Mouse (Mus musculus): ENCODE data around the gene Cst13. TPM values are rescaled to one million over a fixed set of nuclear protein-coding genes. Genes with fewer than 3 reads are reported as not detected.
"Not testable (repeated sequence)": the region's sequence is repeated elsewhere in the genome, so short reads cannot be mapped to it uniquely, and the experiment has no call there.

The Cst13 gene
- total RNA-seq (2015; ENCODE audit: low replicate concordance) = not detected in 2 replicates
- total RNA-seq (2017; ENCODE audit: low replicate concordance) = not detected in 2 replicates

DNA sequence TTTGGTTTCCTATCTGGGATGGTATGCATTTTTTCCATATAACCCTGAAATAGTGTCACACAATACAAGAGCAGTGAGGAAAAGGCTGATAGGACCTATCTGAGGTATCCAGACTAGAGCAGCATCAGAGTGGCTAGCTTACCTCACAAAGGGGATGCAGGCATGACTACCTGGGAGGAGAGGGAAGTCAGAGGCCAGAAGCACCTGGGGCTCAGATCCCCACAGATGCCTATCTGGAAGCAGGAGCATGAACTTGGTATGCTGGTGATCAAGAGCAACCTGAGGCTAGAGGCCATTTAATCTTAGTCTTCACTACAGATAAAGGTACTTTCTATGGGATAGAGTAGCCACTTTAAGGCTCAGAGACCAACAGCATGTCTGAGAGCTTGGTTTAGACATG, at the start of gene Cst13:
Gene Cst13, plus strand, starts transcription at position 173 of the 400 bp plus-strand sequence.
- ATAC-seq (replicated peaks; ENCODE audit: low FRiP score, poor library complexity, severe bottlenecking) = no peak

DNA sequence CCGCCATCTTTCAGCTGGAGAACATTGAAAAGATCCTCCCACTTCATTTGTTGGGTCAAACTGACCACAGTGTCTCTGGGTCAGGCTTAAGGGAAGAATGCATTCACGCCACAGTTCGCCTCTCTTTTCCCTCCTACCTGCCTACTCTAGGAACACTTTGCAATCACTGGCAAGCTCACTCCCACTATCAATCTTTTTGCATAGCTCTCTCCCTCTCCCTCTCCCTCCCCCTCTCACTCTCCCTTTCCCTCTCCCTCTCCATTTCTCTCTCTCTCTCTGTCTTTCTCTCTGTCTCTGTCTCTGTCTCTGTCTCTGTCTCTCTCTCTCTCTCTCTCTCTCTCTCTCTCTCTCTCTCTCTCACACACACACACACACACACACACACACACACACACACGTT, 48.5 kb upstream of the Cst13 start, which contains the start of gene Cst11:
Gene Cst11, minus strand, starts transcription at position 101 of the 400 bp plus-strand sequence.
- ATAC-seq (replicated peaks; ENCODE audit: low FRiP score, poor library complexity, severe bottlenecking) = not testable (repeated sequence)

DNA sequence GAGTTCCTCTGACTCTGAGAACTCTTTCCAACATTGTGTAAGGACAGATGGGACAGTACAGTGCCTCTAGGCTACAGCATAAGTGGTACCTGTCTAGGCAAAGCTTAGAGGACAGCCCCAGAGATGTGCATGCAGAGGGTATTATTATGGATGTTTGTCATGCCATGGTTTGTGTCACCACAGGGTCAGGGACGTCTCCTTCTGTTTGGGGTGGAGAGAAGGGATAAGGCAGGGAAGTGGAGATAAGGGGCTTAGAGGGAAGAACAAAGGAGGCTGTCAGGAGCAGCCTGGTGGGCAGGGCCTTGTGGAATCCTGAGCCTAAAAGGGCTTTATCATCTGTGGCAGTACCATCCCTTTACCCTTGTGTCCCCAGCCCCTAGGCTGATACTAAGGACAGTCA, 38.2 kb upstream of the Cst13 start, which contains the start of gene 8030411F24Rik:
Gene 8030411F24Rik, plus strand, starts transcription at position 301 of the 400 bp plus-strand sequence.
- ATAC-seq (replicated peaks; ENCODE audit: low FRiP score, poor library complexity, severe bottlenecking) = no peak

DNA sequence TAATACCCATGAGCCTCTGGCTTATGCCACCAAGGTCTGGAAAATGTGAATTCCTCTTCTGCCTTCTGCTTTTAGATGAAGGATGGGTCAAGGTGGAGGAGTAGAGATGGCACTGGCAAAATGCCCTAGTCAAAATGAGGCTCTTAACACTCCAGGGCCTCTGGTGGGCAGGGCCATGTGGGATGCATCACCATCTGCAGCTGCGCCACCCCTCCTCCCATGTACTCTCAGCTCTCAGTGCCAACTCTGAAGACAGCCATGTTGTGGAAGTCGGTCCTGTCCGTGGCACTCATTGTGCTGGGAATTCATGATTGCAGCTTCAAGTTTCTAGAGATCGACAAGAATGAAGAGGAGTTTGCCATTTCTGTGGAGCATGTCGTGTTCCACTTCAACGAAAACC, 30.7 kb upstream of the Cst13 start, which contains the start of gene Cst12:
Gene Cst12, plus strand, starts transcription at position 220 of the 400 bp plus-strand sequence.
- no peak for ATAC-seq (replicated peaks; ENCODE audit: low FRiP score, poor library complexity, severe bottlenecking)

DNA sequence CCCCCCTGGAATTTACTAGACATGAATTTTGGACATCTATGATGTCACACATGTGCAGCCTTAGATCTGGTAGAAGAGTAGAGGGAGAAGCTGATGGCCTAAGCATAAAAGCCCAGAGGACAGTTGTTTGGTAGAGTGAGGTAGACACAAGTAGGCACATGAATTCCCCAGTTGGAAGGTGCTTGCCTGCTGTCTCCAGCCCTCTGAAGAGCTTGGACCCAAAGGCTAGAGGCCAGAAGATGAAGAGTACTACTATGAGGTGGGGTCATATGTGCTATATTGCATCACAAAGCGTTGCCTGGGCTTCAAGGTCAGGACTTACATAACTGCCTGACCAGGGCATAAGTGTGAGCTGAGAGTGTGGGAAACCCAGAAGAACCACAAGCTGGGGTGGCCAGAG, 21.4 kb upstream of the Cst13 start, which contains the start of gene Cst8:
Gene Cst8, plus strand, starts transcription at position 301 of the 400 bp plus-strand sequence.
- ATAC-seq (replicated peaks; ENCODE audit: low FRiP score, poor library complexity, severe bottlenecking) = no peak

DNA sequence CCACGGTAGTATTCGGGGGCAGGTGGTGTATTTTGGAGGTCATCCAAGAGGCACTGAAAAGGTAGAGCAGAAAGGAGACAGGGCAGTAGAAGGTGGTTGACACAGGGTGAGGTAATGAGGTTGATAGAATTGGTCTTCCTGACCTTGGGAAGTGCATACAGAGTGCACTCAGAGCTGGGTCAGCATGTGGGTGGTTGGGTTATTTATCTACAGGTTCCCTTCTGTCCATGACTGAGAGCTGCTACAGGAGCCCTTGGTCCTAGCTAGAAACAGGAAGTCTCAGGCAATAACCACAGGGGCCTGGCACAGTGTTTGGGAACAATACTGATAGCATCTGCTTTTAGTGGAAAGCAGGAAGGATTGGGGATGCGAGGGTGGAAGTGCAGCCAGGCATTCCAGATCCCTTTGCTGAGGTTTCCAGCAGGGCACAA, 18.4 kb upstream of the Cst13 start:
- no peak for ATAC-seq (replicated peaks; ENCODE audit: low FRiP score, poor library complexity, severe bottlenecking)

DNA sequence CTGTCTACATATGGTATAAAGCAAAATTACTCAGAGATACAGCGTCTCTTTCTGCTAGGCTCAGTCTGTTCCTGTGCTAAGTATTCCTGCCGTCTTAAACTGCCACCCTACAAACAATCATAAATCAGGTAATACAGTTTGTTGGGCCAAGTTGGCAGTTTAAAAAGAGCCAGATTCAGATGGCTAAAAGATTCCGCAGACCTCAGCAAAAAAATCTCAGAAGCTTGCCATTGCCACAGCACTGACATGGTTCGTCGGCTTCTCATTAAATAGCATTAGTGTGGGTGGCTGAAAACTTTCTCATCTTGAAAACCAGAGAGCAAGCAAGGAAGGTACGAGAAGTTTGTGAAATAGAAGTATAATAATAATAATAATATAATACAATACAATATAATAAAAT, 13.2 kb upstream of the Cst13 start:
- ATAC-seq (replicated peaks; ENCODE audit: low FRiP score, poor library complexity, severe bottlenecking) = no peak

DNA sequence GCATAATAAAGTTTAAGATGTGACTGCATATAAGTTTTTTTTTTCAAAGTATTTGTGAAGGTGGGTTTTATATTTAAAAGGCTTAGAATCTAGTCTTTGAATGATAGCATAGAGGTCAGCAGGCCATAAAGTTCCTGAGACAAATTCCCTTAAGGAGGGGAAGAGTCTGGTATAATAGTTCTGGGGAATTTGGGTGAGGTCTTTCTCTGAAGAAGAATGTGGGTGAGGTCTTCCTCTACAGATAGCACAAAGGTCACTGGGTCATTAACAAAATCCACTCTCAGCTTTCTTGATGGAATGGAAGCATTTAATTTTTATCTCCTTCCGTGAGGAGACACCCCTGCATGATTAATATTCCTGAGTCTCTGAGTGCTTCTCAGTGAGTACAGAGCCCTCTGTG, 6.1 kb downstream of the Cst13 start:
- no peak for ATAC-seq (replicated peaks; ENCODE audit: low FRiP score, poor library complexity, severe bottlenecking)

DNA sequence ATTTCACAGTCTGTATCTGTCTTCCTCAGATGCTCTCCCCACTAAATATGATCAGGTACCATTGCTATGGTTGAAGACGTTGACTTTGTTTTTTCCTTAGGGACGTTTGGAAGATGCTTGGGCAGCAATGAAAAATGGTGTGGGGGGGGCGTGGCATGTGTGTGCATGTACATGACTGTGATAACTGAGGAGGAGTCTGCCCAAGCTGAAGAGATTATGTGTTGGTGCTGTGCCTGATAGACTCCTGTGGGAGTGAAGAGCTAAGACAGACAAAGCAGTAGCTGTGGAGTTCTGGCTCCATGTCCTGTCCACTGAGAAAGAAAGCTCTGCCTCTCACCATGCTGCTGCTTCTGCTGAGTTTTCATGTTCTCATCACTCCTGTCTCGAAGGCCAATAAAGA, 15.0 kb downstream of the Cst13 start, which contains the start of gene Cst9:
Gene Cst9, plus strand, starts transcription at position 236 of the 400 bp plus-strand sequence.
- ATAC-seq (replicated peaks; ENCODE audit: low FRiP score, poor library complexity, severe bottlenecking) = no peak

DNA sequence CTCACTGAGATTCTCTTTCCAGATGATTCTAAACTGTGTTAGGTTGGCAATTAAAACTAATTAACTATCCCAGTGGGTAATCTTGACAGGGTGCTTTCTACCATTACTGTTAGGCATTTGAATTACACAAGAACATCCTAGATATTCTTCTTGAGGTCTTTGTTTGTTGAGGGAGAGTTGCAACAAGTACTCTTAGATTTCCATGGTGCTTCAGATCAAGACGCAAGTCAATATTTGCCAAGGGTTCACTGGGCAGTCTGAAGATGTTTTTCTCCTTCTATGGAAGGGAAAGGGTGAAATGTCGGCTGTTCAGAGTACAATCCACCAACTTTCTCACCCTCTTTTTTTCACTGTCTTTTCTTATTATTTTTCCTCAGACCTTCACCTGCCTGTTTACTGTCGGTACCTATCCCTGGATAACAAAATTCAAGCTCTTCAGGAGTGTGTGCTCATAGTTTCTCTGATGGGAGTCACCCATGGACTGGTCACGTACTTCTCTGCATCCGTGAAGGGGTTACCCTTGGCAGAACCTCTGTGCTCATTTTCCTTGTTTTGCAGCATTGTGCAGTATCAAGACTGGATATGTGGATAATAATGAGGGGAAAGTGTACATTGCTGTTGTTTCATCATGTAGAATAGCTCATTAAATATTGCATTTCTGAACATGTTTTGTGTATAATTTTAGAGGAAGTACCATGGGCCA, 18.3 kb downstream of the Cst13 start:
- no peak for ATAC-seq (replicated peaks; ENCODE audit: low FRiP score, poor library complexity, severe bottlenecking)

DNA sequence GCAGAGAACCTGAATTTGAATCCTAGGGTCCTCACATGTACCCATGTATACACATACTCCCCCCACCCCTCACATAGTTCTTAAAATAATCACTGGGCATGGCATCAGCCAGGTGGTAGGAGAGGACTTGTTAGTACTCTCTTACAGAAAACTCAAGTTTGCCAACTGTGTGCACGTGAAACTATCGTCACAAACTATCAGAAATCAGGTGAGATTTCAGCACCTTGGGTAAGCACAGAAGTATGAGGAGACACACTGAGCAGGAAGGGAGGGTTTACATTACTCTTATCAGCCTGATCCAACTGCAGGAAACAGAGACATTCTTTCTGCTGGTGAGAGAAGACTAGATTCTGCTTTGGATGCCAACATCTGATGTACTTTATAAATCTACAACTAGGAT, 19.3 kb downstream of the Cst13 start:
- ATAC-seq (replicated peaks; ENCODE audit: low FRiP score, poor library complexity, severe bottlenecking) = no peak

DNA sequence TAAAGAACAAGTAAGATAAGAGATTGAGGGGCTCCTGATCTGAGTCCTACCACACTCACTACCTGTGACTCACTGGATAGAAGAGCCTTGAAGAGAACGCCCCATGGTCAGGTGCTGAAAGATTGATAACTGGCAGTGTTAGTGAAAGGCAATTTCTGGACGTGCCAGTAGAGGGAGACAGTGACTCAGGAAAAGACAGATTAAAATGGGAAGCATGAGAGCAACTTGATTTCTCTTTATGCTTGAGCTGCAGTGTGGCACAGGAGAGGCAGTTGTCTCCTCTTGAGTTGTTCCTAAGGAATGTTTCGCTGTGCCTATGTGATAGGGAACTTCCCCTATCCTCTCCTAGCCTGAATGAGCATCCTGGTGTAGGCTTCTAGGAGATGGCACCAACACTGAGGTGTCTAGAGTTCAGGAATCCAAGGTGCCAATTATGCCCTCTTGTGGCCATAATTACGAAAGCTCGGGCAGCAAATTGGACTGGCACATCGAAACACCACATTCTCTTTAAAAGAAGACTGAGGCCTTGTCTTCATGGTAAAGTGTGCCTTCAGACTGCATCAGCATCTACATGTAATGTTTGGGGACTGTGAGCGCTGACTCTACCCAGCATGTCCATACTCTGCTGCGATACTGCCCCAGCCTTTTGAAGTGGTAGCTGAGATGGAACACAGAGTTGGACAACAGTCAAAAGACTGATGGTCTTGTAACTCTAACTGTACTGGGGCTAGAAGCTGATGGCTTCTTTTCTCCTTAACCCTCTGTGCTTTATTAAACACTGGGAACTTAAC, 31.4 kb downstream of the Cst13 start:
- ATAC-seq (replicated peaks; ENCODE audit: low FRiP score, poor library complexity, severe bottlenecking) = peak; percentile 57

DNA sequence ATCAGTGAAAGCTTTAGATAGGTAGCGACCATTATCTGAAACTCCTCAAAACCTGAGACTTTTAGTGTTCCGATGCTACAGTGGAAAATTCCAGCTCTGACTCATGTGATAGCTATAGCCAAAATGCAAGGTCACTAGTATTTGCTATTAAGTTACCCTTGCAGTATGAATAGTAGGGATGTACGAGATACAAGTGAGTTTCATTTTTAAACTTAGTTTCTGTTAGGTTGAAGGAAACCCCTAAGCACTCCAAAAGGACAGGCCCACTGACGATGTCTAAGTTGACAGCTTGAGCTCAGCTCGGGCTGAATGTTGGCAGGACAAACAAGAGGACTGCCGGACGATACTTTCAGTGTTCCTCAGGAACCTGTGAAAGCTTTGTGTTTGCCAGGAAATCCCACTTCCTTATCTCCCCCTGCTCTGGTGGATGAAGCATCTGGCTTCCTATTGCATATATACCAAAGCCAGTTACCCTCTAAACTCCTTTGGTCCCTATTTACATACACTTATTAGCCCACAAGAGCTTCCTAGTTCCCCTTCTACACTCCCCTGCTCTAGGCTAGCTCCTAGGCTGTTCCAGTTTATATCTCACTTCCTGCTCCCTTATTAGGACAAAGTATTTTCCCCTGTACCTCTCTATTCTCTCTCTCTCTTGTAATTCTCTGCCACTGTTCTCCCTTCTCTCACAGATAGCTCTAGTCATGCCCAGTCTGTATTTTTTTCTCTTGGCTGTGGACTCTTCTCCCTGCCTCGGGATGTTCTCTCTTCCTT, 36.9 kb downstream of the Cst13 start:
- no peak for ATAC-seq (replicated peaks; ENCODE audit: low FRiP score, poor library complexity, severe bottlenecking)

DNA sequence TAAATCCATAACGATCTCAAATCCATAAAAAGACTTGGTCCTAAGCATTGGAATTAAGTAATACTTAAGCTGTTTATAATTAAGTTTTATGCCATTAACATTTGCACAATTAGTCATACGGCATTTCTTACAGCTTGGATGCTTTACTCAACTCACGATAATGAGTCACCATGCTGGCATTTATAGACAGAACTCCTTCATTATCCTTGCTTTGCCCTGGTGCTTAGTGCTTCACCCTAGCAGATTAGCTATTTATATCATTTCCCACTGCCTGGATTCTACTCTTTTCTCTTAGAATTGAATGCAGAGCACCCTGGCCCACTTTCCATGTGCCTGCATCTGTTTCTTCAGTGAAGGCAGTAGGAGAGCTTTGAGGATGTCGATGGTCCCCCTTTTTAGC, 37.6 kb downstream of the Cst13 start:
- ATAC-seq (replicated peaks; ENCODE audit: low FRiP score, poor library complexity, severe bottlenecking) = no peak

DNA sequence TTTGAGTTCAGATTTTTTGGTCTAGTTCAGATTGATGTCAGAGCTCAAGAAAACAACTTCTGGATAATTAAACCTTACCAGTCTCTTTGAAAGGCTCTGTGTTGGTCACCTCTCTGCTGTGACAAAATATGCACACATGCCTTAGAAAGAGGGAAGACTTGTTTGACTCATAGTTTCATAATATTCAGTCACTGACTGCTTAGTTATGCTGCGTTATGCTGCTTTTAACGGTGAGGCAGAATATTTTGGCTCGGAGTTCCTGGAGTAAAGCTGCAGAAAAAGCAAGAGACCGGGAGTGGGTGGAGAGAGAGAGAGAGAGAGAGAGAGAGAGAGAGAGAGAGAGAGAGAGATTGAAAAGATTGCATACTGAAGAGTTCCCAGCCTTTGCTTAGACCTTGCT, 41.1 kb downstream of the Cst13 start:
- ATAC-seq (replicated peaks; ENCODE audit: low FRiP score, poor library complexity, severe bottlenecking) = no peak

DNA sequence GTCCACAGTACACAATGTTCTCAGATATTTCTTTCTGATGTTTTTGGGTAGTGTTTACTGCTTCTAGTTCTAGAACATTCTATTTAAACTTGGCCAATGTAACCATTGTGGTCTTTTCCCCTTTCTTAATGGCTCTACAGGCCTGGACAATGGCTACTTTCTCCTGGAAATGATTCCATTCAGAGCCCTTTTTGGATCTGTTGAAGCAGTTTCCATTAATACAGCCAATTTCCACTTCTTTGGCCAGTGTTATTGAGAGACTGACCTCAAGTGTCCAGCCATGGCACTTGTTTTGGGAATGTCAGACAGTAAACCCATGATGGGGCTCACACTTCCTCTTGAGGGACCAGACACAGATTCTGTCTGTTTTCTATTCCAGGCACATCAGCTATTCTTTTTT, 41.8 kb downstream of the Cst13 start:
- ATAC-seq (replicated peaks; ENCODE audit: low FRiP score, poor library complexity, severe bottlenecking) = no peak

DNA sequence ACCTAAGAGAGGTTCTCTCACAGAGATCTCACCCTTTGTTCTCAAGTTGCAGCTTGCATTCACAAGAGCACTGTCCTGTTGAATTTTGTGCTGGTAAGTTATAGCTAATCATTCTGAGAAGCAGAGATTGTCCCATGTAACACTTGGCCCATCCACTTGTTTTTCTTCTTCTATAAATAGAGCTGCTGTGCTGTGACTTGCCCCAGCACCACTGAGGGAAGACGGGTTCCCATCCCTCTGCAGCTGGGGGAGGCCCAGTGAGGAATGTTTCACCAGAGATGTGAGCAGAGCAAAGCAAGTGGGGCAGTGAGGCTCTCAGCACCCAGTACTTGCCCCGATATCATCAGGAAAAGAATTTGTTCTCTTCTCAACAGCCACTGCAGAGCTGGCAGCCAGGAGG, 45.1 kb downstream of the Cst13 start, which contains the start of gene 9230104L09Rik:
Gene 9230104L09Rik, minus strand, starts transcription at position 73 of the 400 bp plus-strand sequence.
- ATAC-seq (replicated peaks; ENCODE audit: low FRiP score, poor library complexity, severe bottlenecking) = no peak

DNA sequence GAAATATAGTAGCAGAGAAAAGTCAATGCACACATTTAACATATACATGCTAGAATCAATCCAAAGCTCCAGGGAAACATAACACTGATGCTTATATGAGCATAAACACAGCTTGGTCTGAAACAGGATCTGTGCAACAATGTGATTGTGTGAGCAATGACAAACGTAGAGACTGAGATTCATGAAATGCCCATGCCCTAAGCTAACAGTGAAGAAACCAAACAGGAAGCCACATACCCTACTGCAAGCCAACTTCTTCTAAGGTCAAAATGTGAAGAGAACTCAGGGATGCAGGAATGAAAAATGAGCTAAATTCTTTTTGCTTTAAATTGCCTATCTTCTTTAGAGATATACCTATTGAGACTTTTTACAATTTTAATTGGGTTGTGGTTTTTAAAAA, 49.1 kb downstream of the Cst13 start:
- no peak for ATAC-seq (replicated peaks; ENCODE audit: low FRiP score, poor library complexity, severe bottlenecking)

DNA sequence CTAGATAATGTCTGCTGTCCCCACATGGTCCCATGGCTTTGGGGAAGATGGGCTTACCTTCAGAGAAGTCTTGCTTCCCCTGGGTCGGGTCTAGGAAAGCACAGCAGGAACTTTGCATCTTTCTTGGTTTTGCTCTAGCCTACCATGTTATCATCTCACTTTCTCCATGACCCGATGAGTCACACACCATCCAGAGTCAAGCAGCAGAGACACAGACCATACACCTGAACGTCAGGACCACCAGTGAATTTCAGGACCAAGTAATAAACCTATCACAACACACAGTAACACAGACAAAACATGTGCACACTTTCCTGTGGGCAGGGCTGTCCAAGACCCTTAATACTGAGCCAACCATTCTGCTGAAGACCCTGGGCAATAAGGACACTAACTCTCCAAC, 50.6 kb downstream of the Cst13 start:
- ATAC-seq (replicated peaks; ENCODE audit: low FRiP score, poor library complexity, severe bottlenecking) = no peak

DNA sequence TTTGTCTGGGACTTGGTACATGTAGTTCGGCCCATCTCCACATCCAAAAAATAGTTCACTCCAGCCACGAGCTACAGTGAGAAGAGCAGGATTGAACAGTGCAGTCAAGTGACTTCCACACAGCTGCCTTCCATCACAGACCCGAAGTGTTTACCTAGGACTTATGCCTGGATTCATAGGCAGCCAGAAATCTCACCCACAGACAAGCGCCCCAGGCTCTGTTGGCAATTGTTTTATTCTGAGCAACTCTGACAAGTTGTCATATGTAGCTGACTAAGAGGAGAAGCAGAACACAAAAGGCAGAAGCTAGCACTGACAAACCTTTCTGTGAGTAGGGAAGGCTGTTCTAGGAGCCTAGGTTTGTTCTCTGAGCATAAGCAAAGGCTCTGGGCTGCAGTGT, 53.0 kb downstream of the Cst13 start:
- no peak for ATAC-seq (replicated peaks; ENCODE audit: low FRiP score, poor library complexity, severe bottlenecking)

Measured in erythroid progenitor cell, adult 5-6 weeks (primary cell).